Mouse (Mus musculus) skeletal muscle tissue, postnatal 0 days (tissue): ENCODE measurements around the gene Dlg3. TPM values are rescaled to one million over a fixed set of nuclear protein-coding genes. Genes with fewer than 3 reads are reported as not detected.

Experiments
- polyA plus RNA-seq: library from polyadenylated mRNA; unstranded; fragments of >200 nt; fragmentation: Nextera tagmentation; extraction: Ambion mirVana; gene quantifications from 2 replicates; pipeline ENCODE4 v1.2.1, GENCODE M21; 2015

The Dlg3 gene
- polyA plus RNA-seq, result 0.34 and 0.62 TPM in 2 replicates

DNA sequence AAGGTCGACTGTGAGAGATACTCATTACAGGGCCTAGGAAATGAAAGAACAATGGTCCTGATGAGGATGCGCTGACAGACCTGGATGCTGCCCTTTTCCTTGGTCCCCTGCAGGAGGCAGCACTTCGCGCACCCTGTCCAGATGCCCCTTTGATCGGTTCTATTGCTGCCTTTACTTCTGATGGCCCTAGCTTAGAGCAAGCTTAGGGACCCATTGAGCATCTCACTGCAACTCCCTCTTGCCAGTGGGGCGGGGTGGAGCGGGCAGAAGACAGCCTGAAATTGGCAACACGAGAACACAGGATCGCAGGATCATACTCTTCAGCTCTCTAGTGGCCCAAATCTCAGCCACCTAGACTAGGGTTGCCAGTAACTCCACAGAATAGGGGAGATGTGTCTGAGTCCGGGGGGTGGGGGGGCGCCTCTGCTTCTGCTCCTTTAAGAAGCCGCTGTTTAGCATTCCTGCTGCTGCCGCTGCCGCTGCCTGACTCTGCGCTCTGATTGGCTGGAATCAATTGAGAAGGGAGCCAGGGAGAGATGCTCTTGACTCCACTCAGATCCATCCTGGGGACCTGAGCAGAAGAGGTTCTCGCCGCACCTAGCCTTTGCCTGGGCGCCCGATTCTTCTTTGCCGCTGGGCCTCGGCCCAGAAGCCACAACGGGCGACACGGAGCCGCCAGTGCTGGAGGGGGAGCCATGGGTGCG lies at the start of gene Dlg3:
Dlg3 (plus strand) TSS at position 542 of the 704 bp plus-strand sequence.

DNA sequence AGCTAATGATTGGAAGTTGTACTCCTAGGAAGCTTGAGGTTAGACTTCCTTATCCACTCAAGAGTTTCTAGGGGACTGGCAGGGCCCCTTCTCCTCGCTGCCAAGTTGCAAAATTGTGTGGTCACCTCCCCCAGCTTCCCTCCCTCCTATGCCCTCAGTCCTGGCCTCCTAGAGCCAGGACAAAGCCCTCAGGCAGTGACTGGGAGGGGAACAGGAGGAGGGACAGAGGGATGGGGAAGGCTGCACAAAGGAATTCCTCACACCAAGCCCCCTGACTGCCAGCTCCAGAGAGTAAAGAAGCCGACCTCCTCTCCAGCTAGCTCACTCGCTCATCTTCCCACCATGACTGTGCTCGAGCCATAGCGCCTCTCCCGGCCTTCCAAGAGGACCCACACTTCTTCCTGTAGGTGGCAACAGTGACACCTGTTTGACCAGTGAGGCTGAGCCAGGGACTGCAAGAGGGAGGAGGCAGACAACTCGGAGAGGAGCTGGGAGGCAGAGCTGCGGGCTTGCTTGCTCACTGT lies 37.8 kb upstream of the Dlg3 start, which contains the start of gene Gdpd2:
Gdpd2 (plus strand) TSS at position 209 of the 524 bp plus-strand sequence.

Other genes starting within 250 kb of the Dlg3 start
- not detected in 2 replicates for gene Dgat2l6, start 242.9 kb upstream of the Dlg3 start, polyA plus RNA-seq
- not detected in 2 replicates for gene Awat1, start 195.5 kb upstream of the Dlg3 start, polyA plus RNA-seq
- gene P2ry4, start 172.9 kb upstream of the Dlg3 start, polyA plus RNA-seq, result 0.27 TPM in 1 of 2 replicates, not detected in the other
- not detected in 2 replicates for gene Arr3, start 162.2 kb upstream of the Dlg3 start, polyA plus RNA-seq
- gene Kif4, start 142.0 kb upstream of the Dlg3 start, polyA plus RNA-seq, result 3.4 and 4.0 TPM in 2 replicates
- 52.0 and 60.6 TPM in 2 replicates for gene Pdzd11, start 141.2 kb upstream of the Dlg3 start, polyA plus RNA-seq
- gene Gdpd2, start 37.8 kb upstream of the Dlg3 start, polyA plus RNA-seq, result 1.4 and 2.5 TPM in 2 replicates